Mouse (Mus musculus) olfactory bulb, adult 2 months (tissue): ENCODE measurements around the gene Dgkd.

ENCODE experiments used
- CTCF ChIP-seq: fragments of 200-500 bp; IDR thresholded peaks from 2 replicates; pipeline ENCODE4 v1.5.1; 2012; ENCODE audit warnings: low read depth, mild to moderate bottlenecking, low read length, moderate library complexity; ENCODE audit not compliant: insufficient read depth
- POLR2A ChIP-seq: fragments of 200-500 bp; IDR thresholded peaks from 2 replicates; pipeline ENCODE4 v1.6.1; 2012; ENCODE audit warnings: mild to moderate bottlenecking, low read depth, low read length, moderate library complexity; ENCODE audit not compliant: insufficient read depth

DNA sequence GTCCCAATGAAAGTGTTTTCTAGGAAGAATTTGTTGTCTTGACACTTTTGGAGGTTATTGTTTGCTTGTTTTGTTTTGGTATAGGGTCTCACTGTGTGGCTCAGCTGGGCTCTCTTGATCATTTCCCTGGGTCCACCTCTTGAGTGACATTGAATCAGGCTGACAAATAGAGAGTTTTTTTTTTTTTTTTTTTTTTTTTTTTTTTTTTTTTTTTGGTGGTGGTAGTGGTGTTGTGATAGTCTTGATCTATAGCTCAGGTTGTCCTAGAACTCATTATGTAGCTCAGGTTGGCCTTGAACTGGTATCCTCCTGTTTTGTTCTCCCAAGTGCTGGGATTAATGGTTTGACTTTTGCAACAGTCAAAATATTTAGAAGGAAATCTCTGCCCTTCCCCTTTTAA lies 11.8 kb downstream of the Dgkd start:
- no peak for TF ChIP-seq CTCF
- no peak for TF ChIP-seq POLR2A
